Mouse (Mus musculus): ENCODE measurements around the gene Abhd5. TPM values are rescaled to one million over a fixed set of nuclear protein-coding genes. Genes with fewer than 3 reads are reported as not detected.

The Abhd5 gene
- polyA plus RNA-seq, 1 experiment from 2014 or later, result 57.5 TPM

DNA sequence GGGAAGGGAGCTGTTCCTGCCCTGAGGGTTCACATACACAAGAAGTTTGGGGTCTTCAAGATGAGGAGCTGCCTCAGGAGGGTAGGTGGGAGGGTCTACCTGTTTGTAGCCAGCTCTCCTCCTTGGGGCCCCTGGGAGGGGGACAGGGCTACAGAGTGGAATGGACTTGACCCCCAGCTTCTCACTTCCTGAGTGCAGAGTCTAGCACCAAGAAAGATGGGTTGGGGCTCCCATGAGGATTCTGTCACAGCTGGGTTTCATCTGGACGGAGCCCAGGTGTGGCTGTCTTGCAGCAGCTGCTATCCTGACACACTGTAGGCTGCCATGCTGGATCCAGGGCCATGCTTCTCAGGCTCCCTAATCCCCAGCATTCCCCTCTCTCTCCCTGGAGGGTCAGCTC lies 78.3 kb downstream of the Abhd5 start:
- no peak overlapping the region for H3K27ac ChIP-seq (ENCODE audit: low read length)
- no peak overlapping the region for H3K9ac ChIP-seq (replicated peaks; ENCODE audit: low read depth)
- no peaks in the 10 kb centered on the region for H3K9me3 ChIP-seq (ENCODE audit: low read length)
- 56% methylated on average over 1 of the region's 1 CpGs for WGBS
- H3K27me3 ChIP-seq (replicated peaks; ENCODE audit: insufficient read depth, low read length), result no peaks in the 10 kb centered on the region
- H3K4me1 ChIP-seq (ENCODE audit: insufficient read depth, low read depth, low read length), result no peaks in the 10 kb centered on the region
- H3K4me2 ChIP-seq (replicated peaks; ENCODE audit: low read depth, low read length), result no peak overlapping the region
- DNase-seq (ENCODE audit: low spot score), result no peak
- no peaks in the 10 kb centered on the region for H3K36me3 ChIP-seq (ENCODE audit: insufficient read depth, low read length)
- H3K4me3 ChIP-seq (ENCODE audit: low read depth, low read length), result no peak overlapping the region
- no peak for ATAC-seq
- TF ChIP-seq CTCF (IDR thresholded peaks at IDR 0.05) (no peak), EP300 (IDR thresholded peaks at IDR 0.05) (no peak)

Other genes starting within 250 kb of the Abhd5 start
- 93.6 and 100 TPM in 2 replicates for gene Snrk, start 234.3 kb upstream of the Abhd5 start, polyA plus RNA-seq (2015; fragmentation: Nextera tagmentation; extraction: Ambion mirVana)
- 37.4 and 41.6 TPM in 2 replicates for gene Ano10, start 57.2 kb upstream of the Abhd5 start, polyA plus RNA-seq (2015; fragmentation: Nextera tagmentation; extraction: Ambion mirVana)

Data from lung, postnatal 0 days (tissue).